Mouse (Mus musculus) testis, adult 2 months (tissue): ENCODE data around the gene Rapgef6.

ENCODE experiments used
- CTCF ChIP-seq: fragments of 200-500 bp; IDR thresholded peaks from 2 replicates; pipeline ENCODE4 v1.5.1; 2012; ENCODE audit warnings: low read depth, mild to moderate bottlenecking, inconsistent platforms, low read length, moderate library complexity; ENCODE audit not compliant: control insufficient read depth, insufficient read depth, insufficient replicate concordance
- POLR2A ChIP-seq: fragments of 200-500 bp; IDR thresholded peaks from 2 replicates; pipeline ENCODE4 v1.6.1; 2012; ENCODE audit warnings: low read depth, mild to moderate bottlenecking, inconsistent platforms, low read length, moderate library complexity; ENCODE audit not compliant: control insufficient read depth

DNA sequence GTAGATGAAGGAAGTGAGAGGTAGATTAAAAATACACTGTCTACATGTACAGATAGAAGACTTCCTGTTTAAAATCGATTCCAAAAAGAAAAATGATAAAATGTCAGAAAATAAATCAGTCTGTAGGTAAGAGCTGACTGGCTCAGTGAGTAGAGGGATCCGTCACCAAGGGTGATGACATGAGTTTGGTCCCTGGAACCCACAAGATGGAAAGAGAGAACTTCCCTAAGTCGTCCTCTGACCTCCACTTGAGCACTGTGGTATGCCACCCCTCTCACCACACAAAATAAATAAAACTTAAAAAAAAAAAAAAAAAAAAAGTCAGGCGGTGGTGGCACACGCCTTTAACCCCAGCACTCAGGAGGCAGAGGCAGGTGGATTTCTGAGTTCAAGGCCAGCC lies 214.3 kb downstream of the Rapgef6 start:
- TF ChIP-seq POLR2A (no peak), CTCF (no peak)
